In the genomic region with DNA sequence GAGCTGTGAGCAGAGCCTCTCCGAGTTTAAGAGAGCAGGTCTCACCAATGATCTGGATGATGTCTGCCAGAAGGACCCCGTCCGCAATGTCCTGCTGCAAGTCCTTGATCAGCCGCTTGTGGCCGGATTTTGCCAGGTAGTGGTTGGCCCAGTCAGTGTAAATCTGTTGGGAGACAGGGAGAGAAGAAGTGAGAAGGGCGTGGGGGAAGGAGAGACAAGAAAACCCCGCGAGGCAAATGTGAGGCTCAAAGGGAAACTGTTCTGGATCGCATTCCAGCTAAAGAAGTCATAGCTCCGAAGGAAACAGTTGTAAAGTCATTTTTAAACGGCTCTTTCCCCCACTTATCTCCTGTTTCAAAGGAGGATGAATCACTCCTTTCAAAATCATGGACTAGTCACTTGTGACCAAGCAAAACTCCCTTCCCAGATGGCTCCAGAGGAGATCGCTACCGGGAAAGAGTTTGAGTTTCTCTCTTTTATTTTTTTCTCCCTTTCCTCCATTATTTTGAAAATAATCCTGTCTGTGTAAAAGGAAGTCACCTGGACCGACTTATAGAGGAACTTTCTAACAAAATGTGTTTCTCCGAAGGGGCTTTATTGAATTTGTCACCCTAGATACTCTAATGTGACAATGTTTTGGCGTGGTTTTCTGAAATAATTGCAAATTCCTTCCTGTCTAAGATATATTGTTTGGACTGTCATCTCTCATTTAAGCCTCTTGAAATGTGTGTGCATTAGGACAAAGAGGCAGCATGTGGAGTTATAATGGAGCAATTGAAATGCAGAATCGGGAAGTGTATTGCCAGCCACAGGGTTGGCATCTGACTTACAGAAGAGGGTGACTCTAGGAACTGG, we compare ENCODE assay signal across 10 mouse cellular contexts.
A peak's percentile ranks its signal among the peaks of the same experiment; 100 is the strongest.
DNase-seq lines count a peak whose midpoint lies in the region; ATAC-seq and TF ChIP-seq lines count a peak whose summit lies in the region.
"Had no signal": no experiment of that assay in that cellular context is flagged by ENCODE, and none has a peak within 500 bp of the region (broad histone marks: within the 10 kb centered on the region; RNA-seq: fewer than 3 reads in every experiment).

No protein-coding gene starts in this region.

- no peak overlapping the region for H3K9ac ChIP-seq in liver, postnatal 0 days (replicated peaks)
- no peak overlapping the region for H3K9ac ChIP-seq in liver, embryonic 12.5 days

- H3K9me3 ChIP-seq in liver, postnatal 0 days (ENCODE audit: low read length) = no peaks in the 10 kb centered on the region
- H3K9me3 ChIP-seq in liver, embryonic 12.5 days (replicated peaks) = no peaks in the 10 kb centered on the region

- no peak for ATAC-seq in liver, postnatal 0 days
- ATAC-seq in liver, embryonic 12.5 days = no peak

- H3K4me3 ChIP-seq in liver, postnatal 0 days (ENCODE audit: low read depth, low read length) = no peak overlapping the region
- H3K4me3 ChIP-seq in liver, embryonic 12.5 days = no peak overlapping the region
- H3K4me3 ChIP-seq in olfactory bulb, adult 2 months (ENCODE audit: insufficient read depth, low read depth, low read length) = peak overlapping the region; percentile 10

- no peak for TF ChIP-seq EP300 in liver, postnatal 0 days (IDR thresholded peaks at IDR 0.05; ENCODE audit: low read depth)

- intact Hi-C loops in gastrocnemius, postnatal 14 days (cut with DNase I; ENCODE audit: low total_unique reads) = no loop called here

- H3K36me3 ChIP-seq in liver, postnatal 0 days (replicated peaks; ENCODE audit: insufficient read depth, low read length) = no peaks in the 10 kb centered on the region
- no peaks in the 10 kb centered on the region for H3K36me3 ChIP-seq in liver, embryonic 12.5 days

- no peaks in the 10 kb centered on the region for H3K4me1 ChIP-seq in liver, postnatal 0 days (ENCODE audit: insufficient read depth)
- H3K4me1 ChIP-seq in liver, embryonic 12.5 days = no peaks in the 10 kb centered on the region
- H3K4me1 ChIP-seq in olfactory bulb, adult 2 months (ENCODE audit: control insufficient read depth, insufficient read depth, low read length) = peaks cover 4% of the 10 kb centered on the region

- peak; percentile 6 for DNase-seq in gastrocnemius, postnatal 14 days
- no peak for DNase-seq in gastrocnemius, adult 8-10 months (ENCODE audit: low spot score in 2 of 2)
- no peak for DNase-seq in liver, postnatal 0 days
- DNase-seq in adrenal gland, postnatal 25 days = peak; percentile 4
- no peak for DNase-seq in urinary bladder, adult 2 months (ENCODE audit: low spot score)
- no peak for DNase-seq in cerebellum, adult 8-10 months
- DNase-seq: cerebellum, adult 11-12 months; lung, adult 18-20 months had no signal

- WGBS in liver, postnatal 0 days (ENCODE audit: insufficient replicate concordance) = 63% methylated on average over 17 of the region's 17 CpGs
- 67% methylated on average over 17 of the region's 17 CpGs for WGBS in liver, embryonic 12.5 days (ENCODE audit: insufficient replicate concordance)
- WGBS in olfactory bulb, adult 2 months = 44% methylated on average over 17 of the region's 17 CpGs

- TF ChIP-seq POLR2A in olfactory bulb, adult 2 months (IDR thresholded peaks at IDR 0.05; ENCODE audit: insufficient read depth, low read depth, low read length) = no peak

- no peak for TF ChIP-seq CTCF in liver, postnatal 0 days (IDR thresholded peaks at IDR 0.05; ENCODE audit: low read depth)
- no peak for TF ChIP-seq CTCF in olfactory bulb, adult 2 months (IDR thresholded peaks at IDR 0.05; ENCODE audit: insufficient read depth, low read depth, low read length)

- H3K27me3 ChIP-seq in liver, postnatal 0 days (ENCODE audit: insufficient read depth, low read length) = no peaks in the 10 kb centered on the region
- no peaks in the 10 kb centered on the region for H3K27me3 ChIP-seq in liver, embryonic 12.5 days (replicated peaks)

- no peak overlapping the region for H3K27ac ChIP-seq in liver, postnatal 0 days (ENCODE audit: low read depth)
- H3K27ac ChIP-seq in liver, embryonic 12.5 days = no peak overlapping the region
- no peak overlapping the region for H3K27ac ChIP-seq in olfactory bulb, adult 2 months (ENCODE audit: insufficient read depth, low read depth, low read length)

- H3K4me2 ChIP-seq in liver, postnatal 0 days (ENCODE audit: low read depth, low read length) = peak overlapping the region; percentile 7; the same call in 1 of the 2 replicates
- H3K4me2 ChIP-seq in liver, embryonic 12.5 days = no peak overlapping the region

Comparison
In these comparisons a context has a peak if more than half of its experiments do, and no peak if none do; other contexts are left out.
1. DNase-seq: peak in gastrocnemius, postnatal 14 days (single experiment) and adrenal gland, postnatal 25 days (single experiment); none in gastrocnemius, adult 8-10 months (0 of 2), liver, postnatal 0 days (single experiment), urinary bladder, adult 2 months (single experiment) and cerebellum, adult 8-10 months (single experiment).